Mouse (Mus musculus): Measurements from ENCODE around the gene Il17rc.
A peak's percentile ranks its signal among the peaks of the same experiment; 100 is the strongest.

Il17rc gene

GRCm38 (mm10) chr6:113471297-113471936 is at the start of gene Il17rc:
TSS of gene Il17rc (plus strand) at chr6:113471427.
- no peak for DNase-seq (ENCODE audit: low spot score in 2 of 2)

GRCm38 (mm10) chr6:113423000-113423399 is 48.2 kb upstream of the Il17rc start:
- DNase-seq (ENCODE audit: low spot score in 2 of 2): no peak

GRCm38 (mm10) chr6:113424187-113424586 is 47.0 kb upstream of the Il17rc start:
- no peak for DNase-seq (ENCODE audit: low spot score in 2 of 2)

- no peak for DNase-seq (ENCODE audit: low spot score in 2 of 2)
Observed at GRCm38 (mm10) chr6:113426696-113427095, 44.5 kb upstream of the Il17rc start.

GRCm38 (mm10) chr6:113427397-113427796 is 43.8 kb upstream of the Il17rc start:
- DNase-seq (ENCODE audit: low spot score in 2 of 2): peak; percentile 30 to 73

- DNase-seq (ENCODE audit: low spot score in 2 of 2): no peak
Observed at GRCm38 (mm10) chr6:113428006-113428405, 43.2 kb upstream of the Il17rc start.

- no peak for DNase-seq (ENCODE audit: low spot score in 2 of 2)
Observed at GRCm38 (mm10) chr6:113429965-113430364, 41.3 kb upstream of the Il17rc start.

GRCm38 (mm10) chr6:113430846-113431245 is 40.4 kb upstream of the Il17rc start:
- DNase-seq (ENCODE audit: low spot score in 2 of 2): no peak

- DNase-seq (ENCODE audit: low spot score in 2 of 2): no peak
Observed at GRCm38 (mm10) chr6:113431801-113432200, 39.4 kb upstream of the Il17rc start.

GRCm38 (mm10) chr6:113433661-113434060 is 37.6 kb upstream of the Il17rc start:
- DNase-seq (ENCODE audit: low spot score in 2 of 2): no peak

- DNase-seq (ENCODE audit: low spot score in 2 of 2): no peak
Observed at GRCm38 (mm10) chr6:113434691-113435090, 36.5 kb upstream of the Il17rc start.

GRCm38 (mm10) chr6:113435664-113436205 is 35.5 kb upstream of the Il17rc start, which contains the start of gene Cidec:
TSS of gene Cidec (minus strand) at chr6:113435760.
- DNase-seq (ENCODE audit: low spot score in 2 of 2): no peak

- no peak for DNase-seq (ENCODE audit: low spot score in 2 of 2)
Observed at GRCm38 (mm10) chr6:113437135-113437534, 34.1 kb upstream of the Il17rc start.

- no peak for DNase-seq (ENCODE audit: low spot score in 2 of 2)
Observed at GRCm38 (mm10) chr6:113438721-113439430, 32.4 kb upstream of the Il17rc start.

- no peak for DNase-seq (ENCODE audit: low spot score in 2 of 2)
Observed at GRCm38 (mm10) chr6:113440686-113441085, 30.5 kb upstream of the Il17rc start.

- peak; percentile 66 to 86 for DNase-seq (ENCODE audit: low spot score in 2 of 2)
Observed at GRCm38 (mm10) chr6:113441147-113441680, 30.0 kb upstream of the Il17rc start.

GRCm38 (mm10) chr6:113442087-113442441 is 29.2 kb upstream of the Il17rc start:
- DNase-seq (ENCODE audit: low spot score in 2 of 2): no peak

- peak; percentile 92 to 93 for DNase-seq (ENCODE audit: low spot score in 2 of 2)
Observed at GRCm38 (mm10) chr6:113442442-113443090, 28.7 kb upstream of the Il17rc start, which contains the start of gene Jagn1. TSS of gene Jagn1 (plus strand) at chr6:113442569.

- DNase-seq (ENCODE audit: low spot score in 2 of 2): no peak
Observed at GRCm38 (mm10) chr6:113443091-113443490, 28.1 kb upstream of the Il17rc start.

GRCm38 (mm10) chr6:113444207-113444965 is 26.8 kb upstream of the Il17rc start:
- no peak for DNase-seq (ENCODE audit: low spot score in 2 of 2)

- no peak for DNase-seq (ENCODE audit: low spot score in 2 of 2)
Observed at GRCm38 (mm10) chr6:113447639-113448038, 23.6 kb upstream of the Il17rc start.

Data from spleen, postnatal 10 days (tissue).